ENCODE assay signal across 10 mouse cellular contexts in genomic region chr9:108296453-108297355, GRCm38 (mm10). TPM values are rescaled to one million over a fixed set of nuclear protein-coding genes. Genes with fewer than 3 reads are reported as not detected.
DNase-seq lines count a peak whose midpoint lies in the region; ATAC-seq and TF ChIP-seq lines count a peak whose summit lies in the region.
"Had no signal": no experiment of that assay in that cellular context is flagged by ENCODE, and none has a peak within 500 bp of the region (broad histone marks: within the 10 kb centered on the region; RNA-seq: fewer than 3 reads in every experiment).

Amt (plus strand) TSS chr9:108296853.

- H3K9ac ChIP-seq in heart, embryonic 14.5 days (ENCODE audit: low read length): peak within 1 kb of the TSS; percentile 49
- peak within 1 kb of the TSS; percentile 23; the same call in 1 of the 2 replicates for H3K9ac ChIP-seq in forebrain, embryonic 16.5 days (replicated peaks; ENCODE audit: low read depth, low read length)
- no peak within 1 kb of the TSS; the same call in 1 of the 2 replicates for H3K9ac ChIP-seq in lung, embryonic 15.5 days
- 0 out of 2 replicates have a peak within 1 kb of the TSS, but pooled peaks have one; percentile 8 for H3K9ac ChIP-seq in stomach, postnatal 0 days (ENCODE audit: low read length)

- peak; percentile 45; the same call in 1 of the 2 replicates for ATAC-seq in heart, embryonic 14.5 days (ENCODE audit: insufficient number of reproducible peaks, insufficient read depth, low FRiP score, low read depth)
- ATAC-seq in forebrain, embryonic 16.5 days: peak; percentile 61
- ATAC-seq in lung, embryonic 15.5 days (ENCODE audit: borderline replicate concordance, extremely low read depth, low FRiP score, low TSS enrichment): peak; percentile 78
- peak; percentile 77 for ATAC-seq in stomach, postnatal 0 days (ENCODE audit: low FRiP score, low TSS enrichment)

- TF ChIP-seq EP300 in stomach, postnatal 0 days (optimal IDR thresholded peaks at IDR 0.05): no peak

- no peak for TF ChIP-seq CTCF in stomach, postnatal 0 days (IDR thresholded peaks at IDR 0.05; ENCODE audit: low read depth)

- H3K9me3 ChIP-seq in heart, embryonic 14.5 days (ENCODE audit: control insufficient read depth, low read length): no peaks in the 10 kb centered on the region
- no peaks in the 10 kb centered on the region for H3K9me3 ChIP-seq in forebrain, embryonic 16.5 days (ENCODE audit: control insufficient read depth, low read length)
- H3K9me3 ChIP-seq in lung, embryonic 15.5 days: no peaks in the 10 kb centered on the region
- H3K9me3 ChIP-seq in stomach, postnatal 0 days (ENCODE audit: control insufficient read depth, low read length): no peaks in the 10 kb centered on the region
- H3K9me3 ChIP-seq: G1E had no signal

- H3K4me1 ChIP-seq in heart, embryonic 14.5 days (ENCODE audit: control insufficient read depth in 2 of 2, insufficient read depth in 2 of 2, low read length in 2 of 2): peaks cover 5 to 7% of the 10 kb centered on the region in 2 experiments; a peak in 3 of 4 replicates
- H3K4me1 ChIP-seq in forebrain, embryonic 16.5 days (replicated peaks; ENCODE audit: control insufficient read depth, insufficient read depth, low read length): 0 out of 2 replicates have a peak, but pooled peaks cover 2% of the 10 kb centered on the region
- no peaks in the 10 kb centered on the region for H3K4me1 ChIP-seq in lung, embryonic 15.5 days
- no peaks in the 10 kb centered on the region for H3K4me1 ChIP-seq in stomach, postnatal 0 days (replicated peaks; ENCODE audit: control insufficient read depth, insufficient read depth)

- DNase-seq in heart, postnatal 25 days (ENCODE audit: low spot score): no peak
- peak; percentile 40 for DNase-seq in cerebellum, adult 11 months
- peak; percentile 86 to 93 for DNase-seq in kidney, postnatal 25 days
- DNase-seq in stomach, postnatal 0 days (ENCODE audit: low spot score): peak; percentile 73
- DNase-seq in heart, postnatal 4 days: no peak

- WGBS in heart, embryonic 14.5 days: 29% methylated on average over 18 of the region's 18 CpGs
- 19% methylated on average over 18 of the region's 18 CpGs for WGBS in forebrain, embryonic 16.5 days
- WGBS in lung, embryonic 15.5 days: 18% methylated on average over 18 of the region's 18 CpGs
- WGBS in stomach, postnatal 0 days: 27% methylated on average over 18 of the region's 18 CpGs

- peak within 1 kb of the TSS; percentile 52 for H3K4me2 ChIP-seq in heart, embryonic 14.5 days (ENCODE audit: low read length)
- H3K4me2 ChIP-seq in forebrain, embryonic 16.5 days (ENCODE audit: low read length): peak within 1 kb of the TSS; percentile 24
- H3K4me2 ChIP-seq in lung, embryonic 15.5 days: peak within 1 kb of the TSS; percentile 42
- peak within 1 kb of the TSS; percentile 32; the same call in 1 of the 2 replicates for H3K4me2 ChIP-seq in stomach, postnatal 0 days (replicated peaks; ENCODE audit: low read depth)

- no peaks in the 10 kb centered on the region for H3K27me3 ChIP-seq in heart, embryonic 14.5 days (ENCODE audit: control insufficient read depth, insufficient read depth, low read length)
- H3K27me3 ChIP-seq in forebrain, embryonic 16.5 days (replicated peaks; ENCODE audit: control insufficient read depth, insufficient read depth, low read length): no peaks in the 10 kb centered on the region
- H3K27me3 ChIP-seq in lung, embryonic 15.5 days: no peaks in the 10 kb centered on the region
- no peaks in the 10 kb centered on the region for H3K27me3 ChIP-seq in stomach, postnatal 0 days (ENCODE audit: control insufficient read depth, insufficient read depth, low read length)

- H3K27ac ChIP-seq in heart, embryonic 14.5 days (replicated peaks in 1 of 2; ENCODE audit: control insufficient read depth in 1 of 2, insufficient read depth in 1 of 2, low read depth in 2 of 2, low read length in 2 of 2): peak within 1 kb of the TSS in 1 of 2 experiments; percentile 10; a peak in 1 of 4 replicates
- H3K27ac ChIP-seq in forebrain, embryonic 16.5 days (ENCODE audit: low read length): no peak within 1 kb of the TSS
- H3K27ac ChIP-seq in lung, embryonic 15.5 days: peak within 1 kb of the TSS; percentile 25
- H3K27ac ChIP-seq in stomach, postnatal 0 days (replicated peaks): peak within 1 kb of the TSS; percentile 63; the same call in 1 of the 2 replicates
- H3K27ac ChIP-seq: macrophage had no signal

- H3K4me3 ChIP-seq in heart, embryonic 14.5 days (ENCODE audit: control insufficient read depth in 1 of 2, insufficient read depth in 1 of 2, low read depth in 1 of 2, low read length in 2 of 2): peak within 1 kb of the TSS; percentile 31 to 48
- peak within 1 kb of the TSS; percentile 8 for H3K4me3 ChIP-seq in forebrain, embryonic 16.5 days (replicated peaks; ENCODE audit: low read length)
- H3K4me3 ChIP-seq in lung, embryonic 15.5 days: peak within 1 kb of the TSS; percentile 28
- no peak within 1 kb of the TSS for H3K4me3 ChIP-seq in stomach, postnatal 0 days (ENCODE audit: low read depth, low read length)

- intact Hi-C loops in heart, postnatal 25 days (cut with DNase I): loop anchor here (10.0 kb wide), 1 partner anchor 422 kb away; the partner anchor contains the start of gene Rbm6

- H3K36me3 ChIP-seq in heart, embryonic 14.5 days (ENCODE audit: control insufficient read depth, insufficient read depth, low read length): peaks cover 32% of the 10 kb centered on the region
- peaks cover 7% of the 10 kb centered on the region for H3K36me3 ChIP-seq in forebrain, embryonic 16.5 days (ENCODE audit: control insufficient read depth, insufficient read depth)
- H3K36me3 ChIP-seq in lung, embryonic 15.5 days: no peaks in the 10 kb centered on the region
- peaks cover 3% of the 10 kb centered on the region; the same call in 1 of the 2 replicates for H3K36me3 ChIP-seq in stomach, postnatal 0 days (ENCODE audit: control insufficient read depth, insufficient read depth, low read length)

RNA-seq across cellular contexts. Expression of gene Amt, which starts in this region (rescaled TPM):
- 10.4 and 11.2 TPM in 2 replicates for polyA plus RNA-seq in heart, embryonic 14.5 days (2014; fragmentation: Nextera tagmentation; extraction: Ambion mirVana)
- total RNA-seq in heart, postnatal 25 days (2021): 1 to 10 TPM; 4.9 to 6.6 TPM
- 22.3 and 23.8 TPM in 2 replicates for polyA plus RNA-seq in forebrain, embryonic 16.5 days (2015; fragmentation: Nextera tagmentation; extraction: Ambion mirVana)
- polyA plus RNA-seq in lung, embryonic 15.5 days (2015; fragmentation: Nextera tagmentation; extraction: Ambion mirVana): 19.7 and 20.5 TPM in 2 replicates
- 10.5 and 11.6 TPM in 2 replicates for polyA plus RNA-seq in stomach, postnatal 0 days (2015; fragmentation: Nextera tagmentation; extraction: Ambion mirVana)
- 1 to 10 TPM; 3.6 to 6.0 TPM for total RNA-seq in heart, postnatal 4 days (2021)

Comparison
In these comparisons a context has a peak if more than half of its experiments do, and no peak if none do; other contexts are left out.
1. DNase-seq: peak in cerebellum, adult 11 months (single experiment), kidney, postnatal 25 days (2 of 2) and stomach, postnatal 0 days (single experiment); none in heart, postnatal 25 days (single experiment) and heart, postnatal 4 days (single experiment).
2. Peak in every context shown above with its lines, with median percentiles within 50 percentile points of each other: ATAC-seq and H3K4me2 ChIP-seq.